Mouse (Mus musculus): ENCODE results near the gene 1700017B05Rik.
"Not testable (repeated sequence)": the region's sequence is repeated elsewhere in the genome, so short reads cannot be mapped to it uniquely, and the experiment has no call there.

1700017B05Rik gene

DNA sequence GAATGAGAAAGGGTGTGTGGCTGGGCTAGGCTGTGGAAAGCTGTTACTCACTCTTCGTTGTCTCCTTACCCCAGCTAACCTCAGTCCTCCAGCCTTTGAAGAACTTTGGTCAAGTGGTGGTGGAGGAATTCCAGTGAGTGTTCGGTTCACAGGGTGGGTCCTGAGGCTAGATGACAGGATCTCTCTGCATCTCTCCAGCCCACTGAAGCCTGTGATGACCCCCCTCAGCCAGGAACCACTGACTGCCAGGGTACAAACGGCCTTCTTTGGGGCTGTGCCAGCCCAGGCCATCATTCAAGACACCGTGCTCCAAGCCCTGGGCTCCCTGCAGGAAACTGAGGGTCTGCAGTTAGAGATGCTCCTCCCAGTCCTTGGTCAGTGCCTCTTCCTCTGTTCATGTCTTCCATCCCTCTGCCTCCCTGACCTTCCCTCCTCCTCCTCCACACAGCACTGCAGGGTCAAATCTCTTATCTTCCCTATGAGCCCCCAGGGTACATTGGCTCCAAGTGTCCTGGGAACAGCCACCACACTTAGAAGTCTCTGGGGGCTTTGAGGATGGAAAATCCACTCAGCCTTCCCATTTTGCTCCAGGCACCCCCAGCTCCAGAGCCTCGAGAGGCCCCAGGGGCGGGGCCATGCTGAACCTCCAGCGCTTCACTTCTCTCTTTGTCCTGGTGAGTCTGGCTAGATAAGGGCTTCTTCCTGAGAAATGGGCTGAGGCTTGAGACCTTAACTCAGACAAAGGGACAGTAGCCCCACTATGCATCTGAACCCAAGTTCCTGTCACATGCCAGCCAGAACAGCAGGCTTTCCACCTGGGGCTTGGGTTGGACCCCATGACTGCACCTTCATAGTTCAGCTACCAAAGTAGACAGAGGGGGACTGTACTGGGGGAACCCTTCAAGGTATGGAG is 14.1 kb downstream of the 1700017B05Rik start:
- no peak for DNase-seq (ENCODE audit: low spot score in 2 of 2)

- no peak for DNase-seq (ENCODE audit: low spot score in 2 of 2)
These were observed 15.2 kb downstream of the 1700017B05Rik start for GRCm38 (mm10) chr9:57247201-57247671.

DNA sequence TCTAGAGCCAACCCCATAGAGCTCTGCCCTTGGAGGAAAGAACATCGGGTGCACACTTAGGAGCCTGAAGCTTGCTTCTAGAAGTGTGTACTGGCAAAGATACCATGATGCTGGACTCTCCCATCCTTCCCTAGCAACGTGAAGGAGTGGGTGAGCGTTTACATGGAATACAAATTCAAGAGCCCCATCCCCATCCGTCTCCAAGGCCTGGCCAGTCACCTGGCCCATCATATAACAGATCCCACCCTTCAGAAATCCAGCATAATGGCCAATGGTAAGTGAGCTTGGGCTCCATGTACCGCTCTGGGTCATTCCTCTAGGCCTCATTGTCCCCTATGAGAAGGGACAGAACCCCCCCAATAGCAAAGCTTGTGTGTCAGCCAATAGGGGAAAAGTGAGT is 15.9 kb downstream of the 1700017B05Rik start:
- DNase-seq (ENCODE audit: low spot score in 2 of 2), result no peak

DNA sequence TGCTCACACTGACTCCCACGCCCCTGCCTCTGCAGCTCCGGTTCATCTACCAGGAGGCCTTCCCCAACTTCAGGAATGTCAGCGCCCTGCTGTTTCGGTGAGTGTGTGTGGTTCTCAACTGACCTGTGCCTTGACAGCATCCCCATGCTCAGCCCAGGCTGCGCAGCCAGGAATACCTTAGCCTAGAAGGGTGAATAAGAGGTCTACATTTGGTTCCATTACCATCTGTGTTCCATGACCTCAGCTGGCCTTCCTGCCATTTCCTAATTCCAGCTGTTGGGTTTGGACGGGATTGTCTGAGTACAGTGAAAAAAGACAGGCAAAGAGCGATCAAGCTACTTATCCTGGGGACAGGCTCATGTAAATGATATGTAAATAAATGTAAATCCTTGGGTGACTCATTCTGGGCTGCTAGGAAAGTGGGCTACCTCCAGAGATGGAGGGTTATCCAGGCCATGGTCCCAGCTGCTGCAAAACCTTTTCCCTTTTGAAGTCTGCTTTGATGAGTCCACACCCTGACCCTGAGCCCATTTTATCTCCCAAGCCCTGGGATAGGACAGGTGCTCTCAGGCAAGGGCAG is 18.2 kb downstream of the 1700017B05Rik start:
- DNase-seq (ENCODE audit: low spot score in 2 of 2), result no peak

GRCm38 (mm10) chr9:57242916-57243315 is 19.5 kb downstream of the 1700017B05Rik start:
- DNase-seq (ENCODE audit: low spot score in 2 of 2), result no peak

DNA sequence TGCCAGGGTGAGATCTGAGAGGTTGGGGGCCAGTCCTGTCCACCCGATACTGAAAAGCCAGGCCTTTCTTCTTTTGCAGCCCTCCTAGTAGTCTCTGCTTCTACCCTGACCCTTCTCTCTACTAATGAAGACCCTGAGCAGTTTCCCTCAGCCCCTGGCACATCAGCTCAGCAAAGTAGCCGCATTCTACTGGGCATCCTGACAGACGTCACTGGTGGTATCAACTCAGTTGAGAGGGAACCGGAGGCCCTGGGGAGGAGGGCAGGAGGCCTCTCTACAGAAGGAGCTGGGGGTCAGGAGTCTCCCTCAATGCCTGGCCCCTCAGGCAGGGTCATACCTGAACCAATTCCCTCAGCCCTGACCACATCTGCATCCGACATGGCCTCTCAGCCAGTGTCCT is 21.3 kb downstream of the 1700017B05Rik start:
- DNase-seq (ENCODE audit: low spot score in 2 of 2), result no peak

DNA sequence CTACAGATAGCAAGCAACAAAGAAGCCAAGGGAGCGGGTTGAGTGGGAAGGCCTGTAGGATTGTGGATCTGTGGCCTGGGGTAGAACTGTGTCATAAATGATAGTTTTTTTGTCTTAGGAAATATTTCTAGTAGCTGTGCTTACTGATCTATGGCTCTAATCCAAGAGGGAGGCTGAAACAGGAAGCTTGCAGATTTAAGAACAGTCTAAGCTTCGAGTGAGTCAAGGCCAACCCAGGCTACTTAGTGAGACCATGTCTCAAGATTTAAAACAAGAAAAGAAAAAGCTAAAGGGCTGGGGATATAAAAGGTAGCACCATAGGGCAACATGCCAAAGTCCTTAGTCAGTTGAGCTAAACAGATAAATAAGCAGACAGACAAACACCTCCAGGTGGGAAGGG is 24.2 kb downstream of the 1700017B05Rik start:
- no peak for DNase-seq (ENCODE audit: low spot score in 2 of 2)

DNA sequence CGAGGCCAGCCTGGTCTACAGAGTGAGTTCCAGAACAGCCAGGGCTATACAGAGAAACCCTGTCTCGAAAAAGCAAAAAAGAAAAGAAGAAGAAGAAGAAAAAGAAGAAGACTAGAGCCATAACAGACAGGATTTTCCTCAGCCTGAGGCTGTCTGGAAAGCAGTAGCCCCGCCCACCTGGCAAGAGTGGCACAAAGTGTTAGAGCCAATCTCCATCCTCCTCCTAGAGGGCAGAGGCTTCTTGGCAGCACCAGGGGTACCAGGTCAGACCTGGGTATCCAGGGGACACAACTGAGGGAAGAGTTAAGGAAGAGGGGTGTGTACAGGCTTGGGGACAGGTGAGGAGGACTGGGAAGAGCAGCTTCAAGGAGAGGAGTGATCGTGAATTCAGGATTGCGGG is 24.7 kb downstream of the 1700017B05Rik start:
- DNase-seq (ENCODE audit: low spot score in 2 of 2), result no peak

DNA sequence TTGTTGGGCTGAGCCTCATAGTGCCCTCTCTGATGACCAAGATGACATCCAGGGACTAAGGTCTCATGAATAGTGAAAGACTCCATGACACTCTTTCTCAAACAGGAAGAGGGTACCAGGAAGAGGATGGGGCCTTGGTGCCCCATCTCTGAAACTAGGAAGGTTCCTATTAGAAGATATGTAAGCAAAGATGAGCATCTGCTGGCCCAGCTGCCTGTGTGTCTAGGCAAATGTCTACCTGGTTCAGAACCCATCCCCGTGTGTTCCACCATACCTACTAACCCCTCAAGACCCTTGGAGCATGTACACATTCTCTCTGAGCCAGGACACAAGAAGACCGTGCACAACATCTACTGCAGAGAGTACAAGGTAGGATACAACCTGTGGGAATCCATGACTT is 26.2 kb downstream of the 1700017B05Rik start, which contains the start of gene Trcg1:
Trcg1 (plus strand) TSS at position 301 of the 400 bp plus-strand sequence.
- no peak for DNase-seq (ENCODE audit: low spot score in 2 of 2)

DNA sequence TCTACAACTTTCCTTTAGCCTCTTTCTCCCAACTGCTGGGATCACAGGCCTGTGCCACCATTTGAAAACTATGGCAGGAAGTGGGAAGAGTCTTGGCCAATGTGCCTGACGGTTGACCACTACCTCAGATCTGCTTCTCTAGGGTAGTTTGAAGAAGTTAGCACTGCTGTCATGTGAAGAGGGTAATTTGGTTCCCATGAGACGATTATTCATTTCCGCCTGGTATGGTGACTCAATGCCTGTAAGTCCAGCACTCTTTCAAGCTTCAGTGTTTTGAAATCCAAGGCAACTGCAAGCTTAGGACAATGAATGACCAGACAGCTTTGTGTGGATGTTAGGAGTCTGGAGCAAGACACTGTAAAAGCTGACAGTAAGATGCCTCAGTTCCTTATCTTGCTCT is 28.6 kb downstream of the 1700017B05Rik start:
- DNase-seq (ENCODE audit: low spot score in 2 of 2), result no peak

- DNase-seq (ENCODE audit: low spot score in 2 of 2), result no peak
These were observed 29.3 kb downstream of the 1700017B05Rik start for GRCm38 (mm10) chr9:57233142-57233541.

DNA sequence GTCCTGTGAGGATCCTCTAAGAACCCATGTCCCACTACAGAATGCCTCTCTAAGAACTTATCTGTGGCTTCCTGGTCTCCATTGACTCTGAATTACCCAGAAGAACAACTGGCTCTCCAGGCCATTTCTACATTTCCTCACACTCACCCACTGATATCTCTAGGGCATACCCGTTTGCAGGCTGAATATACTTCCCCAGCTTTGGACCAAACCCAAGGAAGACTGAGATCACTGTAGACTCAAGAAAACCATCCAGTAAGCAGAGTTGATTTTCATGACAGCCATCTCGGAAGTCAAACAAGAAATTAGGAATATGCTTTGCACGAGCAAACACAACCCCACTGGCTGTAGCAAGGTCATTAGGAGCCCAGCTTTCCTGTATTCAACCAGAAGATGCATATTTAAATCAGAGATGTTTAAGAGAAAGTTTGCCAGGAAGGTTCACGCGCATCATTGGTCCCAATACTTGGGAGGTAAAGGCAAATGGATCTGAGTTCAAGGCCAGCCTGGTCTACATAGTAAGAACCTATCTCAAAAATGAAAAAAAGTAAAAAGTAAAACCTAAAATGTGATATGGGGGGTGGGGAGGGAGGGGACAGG is 30.0 kb downstream of the 1700017B05Rik start:
- no peak for DNase-seq (ENCODE audit: low spot score in 2 of 2)

DNA sequence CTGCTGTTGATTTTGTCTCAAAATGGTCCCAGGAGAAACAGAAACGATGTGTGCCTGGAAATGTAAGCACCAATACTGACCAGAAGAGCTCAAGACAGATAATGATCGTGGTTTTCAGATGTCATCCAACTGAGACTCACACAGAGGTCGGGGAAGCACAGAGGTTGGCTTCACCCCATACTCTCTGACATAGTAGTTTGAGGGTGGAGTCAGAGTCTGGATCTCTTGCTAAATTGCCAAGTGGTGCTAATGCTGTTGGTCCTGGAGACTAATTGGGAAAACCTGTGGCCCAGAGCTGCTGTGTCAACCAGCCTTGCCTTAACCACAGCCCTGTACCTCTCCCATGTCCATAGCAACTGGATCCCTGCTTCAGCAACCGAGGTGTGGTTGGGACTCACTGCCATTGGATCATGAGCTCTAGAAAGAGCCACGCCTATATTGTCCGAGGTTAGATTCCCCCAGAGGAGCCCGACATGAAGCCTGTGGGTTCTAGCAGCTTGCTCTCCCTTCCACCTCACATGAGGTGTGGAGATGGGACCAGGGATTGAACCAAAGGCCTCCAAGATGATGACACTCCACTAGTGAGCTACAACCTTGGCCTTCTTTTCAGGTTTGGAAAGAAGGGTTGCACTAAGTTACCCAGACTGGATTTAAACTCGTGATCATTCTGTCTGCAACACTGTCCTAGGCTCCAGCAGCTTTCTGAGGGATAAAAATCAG is 30.7 kb downstream of the 1700017B05Rik start:
- no peak for DNase-seq (ENCODE audit: low spot score in 2 of 2)

DNA sequence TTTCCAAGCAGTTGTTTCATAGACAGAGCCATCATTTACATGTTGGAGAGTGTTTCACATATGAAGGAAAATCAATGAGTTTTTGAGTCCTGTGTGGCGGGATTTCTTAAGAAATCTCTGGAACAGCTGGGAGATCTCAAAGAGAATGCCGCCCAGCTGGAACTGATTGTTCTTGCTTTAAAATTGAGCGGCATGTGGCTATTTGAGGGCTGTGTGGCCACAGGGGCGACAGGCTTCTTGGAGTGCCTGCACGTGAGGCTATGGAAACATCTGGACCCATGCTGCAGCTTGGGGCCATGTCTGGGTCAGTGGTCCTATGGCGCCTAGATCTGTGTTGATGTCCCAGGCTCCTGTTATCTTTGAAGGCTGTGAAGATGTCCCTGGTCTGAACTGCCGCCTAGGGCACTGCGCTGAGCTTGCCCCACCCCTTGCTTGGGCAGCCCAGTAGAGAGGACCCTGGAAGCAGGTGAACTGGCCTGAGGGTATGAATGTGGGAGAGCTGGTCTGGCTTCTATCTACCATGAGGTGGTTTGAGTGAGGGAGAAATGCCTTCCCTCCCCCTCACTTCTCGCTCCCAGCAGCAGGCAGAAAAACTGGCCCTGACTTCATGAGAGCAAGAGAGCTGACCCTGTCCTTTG is 32.1 kb downstream of the 1700017B05Rik start:
- no peak for DNase-seq (ENCODE audit: low spot score in 2 of 2)

DNA sequence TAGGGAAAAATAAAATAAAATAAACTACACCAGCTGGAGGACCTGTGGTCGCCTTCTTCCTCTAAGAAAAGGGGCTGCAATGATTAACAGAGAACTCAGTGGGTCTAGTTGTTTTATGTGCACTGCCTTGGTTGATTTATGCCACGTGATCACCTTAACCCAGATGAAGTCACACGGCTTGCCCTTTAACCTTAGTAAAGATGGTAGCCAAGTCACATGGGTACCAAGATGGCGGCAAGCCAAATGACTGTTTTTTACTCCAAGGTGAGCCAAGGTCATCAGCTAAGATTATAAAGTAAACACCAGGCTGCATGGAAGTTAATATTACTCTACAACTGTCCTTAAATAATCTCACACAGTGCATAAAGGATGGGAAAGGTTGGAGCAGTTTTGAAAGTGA is 32.7 kb downstream of the 1700017B05Rik start:
- DNase-seq (ENCODE audit: low spot score in 2 of 2), result no peak

- no peak for DNase-seq (ENCODE audit: low spot score in 2 of 2)
These were observed 34.2 kb downstream of the 1700017B05Rik start for GRCm38 (mm10) chr9:57228186-57228585.

- no peak for DNase-seq (ENCODE audit: low spot score in 2 of 2)
These were observed 35.2 kb downstream of the 1700017B05Rik start for GRCm38 (mm10) chr9:57227203-57227602.

DNA sequence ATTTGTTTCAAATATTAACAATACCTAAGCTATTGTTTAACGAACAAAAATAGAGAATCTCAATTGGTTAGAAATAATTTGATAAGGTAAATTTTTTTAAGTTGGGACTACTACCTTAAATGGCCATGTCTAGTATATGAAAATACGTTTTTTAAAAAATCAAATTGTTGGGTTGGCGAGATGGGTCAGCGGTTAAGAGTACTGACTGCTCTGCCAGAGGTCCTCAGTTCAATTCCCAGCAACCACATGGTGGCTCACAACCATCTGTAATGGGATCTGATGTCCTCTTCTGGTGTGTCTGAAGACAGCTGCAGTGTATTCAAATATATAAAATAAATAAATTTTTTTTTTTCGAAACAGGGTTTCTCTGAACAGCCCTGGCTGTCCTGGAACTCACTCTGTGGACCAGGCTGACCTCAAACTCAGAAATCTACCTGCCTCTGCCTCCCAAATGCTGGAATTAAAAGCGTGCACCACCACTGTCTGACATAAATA is 35.7 kb downstream of the 1700017B05Rik start:
- not testable (repeated sequence) for DNase-seq (ENCODE audit: low spot score in 2 of 2)

DNA sequence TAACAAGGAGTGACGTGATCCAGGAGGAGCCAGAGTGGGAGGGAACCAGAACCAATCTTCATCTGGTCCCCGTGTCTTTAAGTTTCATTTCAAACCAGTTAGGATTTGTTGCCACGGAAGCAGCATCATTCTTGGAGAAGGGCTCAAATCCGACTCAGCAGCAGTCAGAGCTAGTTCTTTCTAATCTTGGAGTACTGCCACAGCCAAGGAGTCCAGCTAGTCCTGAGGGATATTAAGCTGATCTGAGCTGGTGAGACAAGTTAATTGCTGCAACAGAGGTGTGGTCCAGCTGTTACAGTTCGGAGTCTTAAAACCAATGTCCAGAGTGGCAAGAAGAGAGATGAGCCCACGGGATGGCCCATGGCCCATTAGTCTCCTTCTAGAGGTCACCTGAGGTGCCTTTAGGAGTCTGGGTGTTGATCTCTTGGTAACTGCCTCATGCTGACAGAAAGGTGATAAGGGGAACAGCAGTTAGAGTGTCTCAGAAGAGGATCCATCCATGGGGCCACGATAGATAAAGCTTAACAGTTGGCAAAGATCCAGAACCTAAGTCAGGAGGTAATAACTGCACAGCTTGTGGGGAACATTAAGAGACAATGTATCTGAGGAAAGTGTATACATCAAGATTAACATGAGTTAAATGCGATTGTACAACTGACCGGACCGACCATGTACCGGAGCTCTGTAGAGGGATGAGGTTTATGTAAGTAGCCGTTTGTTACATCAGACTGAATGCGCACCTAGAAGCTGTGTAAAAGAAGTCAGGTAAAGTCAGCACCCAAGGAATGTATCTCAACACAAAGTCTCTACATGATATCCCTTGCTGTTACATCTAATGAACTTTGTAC is 36.4 kb downstream of the 1700017B05Rik start:
- DNase-seq (ENCODE audit: low spot score in 2 of 2), result no peak

DNA sequence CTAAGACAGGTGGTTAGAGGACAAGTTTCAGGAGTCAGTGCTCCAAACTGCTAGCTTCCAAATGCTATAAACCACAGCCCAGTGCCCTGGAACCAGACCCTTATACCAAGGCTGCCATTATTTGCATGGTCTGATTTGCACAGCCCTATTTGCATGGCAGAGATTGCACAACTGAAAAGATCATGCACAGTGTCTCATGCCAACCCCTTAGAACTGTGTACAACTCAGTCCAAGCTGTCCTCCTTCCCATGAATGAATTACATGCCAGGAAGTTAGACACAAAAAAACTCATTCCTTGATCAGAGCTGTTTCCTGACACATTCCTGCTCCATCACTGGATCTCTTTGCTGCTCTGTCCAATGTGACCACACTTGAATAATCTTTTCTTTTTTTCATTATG is 39.1 kb downstream of the 1700017B05Rik start:
- no peak for DNase-seq (ENCODE audit: low spot score in 2 of 2)

Measured in frontal cortex, postnatal 25 days (tissue).